Mouse (Mus musculus): ENCODE measurements around the gene Scai. TPM values are rescaled to one million over a fixed set of nuclear protein-coding genes. Genes with fewer than 3 reads are reported as not detected.
"Not testable (repeated sequence)": the region's sequence is repeated elsewhere in the genome, so short reads cannot be mapped to it uniquely, and the experiment has no call there.

Gene Scai
- total RNA-seq, 2 experiments from 2014 or later: 9.5 to 14.4 TPM

GRCm38 (mm10) chr2:39140586-39141455 is 49.7 kb downstream of the Scai start:
- peak; percentile 51 for DNase-seq

DNA sequence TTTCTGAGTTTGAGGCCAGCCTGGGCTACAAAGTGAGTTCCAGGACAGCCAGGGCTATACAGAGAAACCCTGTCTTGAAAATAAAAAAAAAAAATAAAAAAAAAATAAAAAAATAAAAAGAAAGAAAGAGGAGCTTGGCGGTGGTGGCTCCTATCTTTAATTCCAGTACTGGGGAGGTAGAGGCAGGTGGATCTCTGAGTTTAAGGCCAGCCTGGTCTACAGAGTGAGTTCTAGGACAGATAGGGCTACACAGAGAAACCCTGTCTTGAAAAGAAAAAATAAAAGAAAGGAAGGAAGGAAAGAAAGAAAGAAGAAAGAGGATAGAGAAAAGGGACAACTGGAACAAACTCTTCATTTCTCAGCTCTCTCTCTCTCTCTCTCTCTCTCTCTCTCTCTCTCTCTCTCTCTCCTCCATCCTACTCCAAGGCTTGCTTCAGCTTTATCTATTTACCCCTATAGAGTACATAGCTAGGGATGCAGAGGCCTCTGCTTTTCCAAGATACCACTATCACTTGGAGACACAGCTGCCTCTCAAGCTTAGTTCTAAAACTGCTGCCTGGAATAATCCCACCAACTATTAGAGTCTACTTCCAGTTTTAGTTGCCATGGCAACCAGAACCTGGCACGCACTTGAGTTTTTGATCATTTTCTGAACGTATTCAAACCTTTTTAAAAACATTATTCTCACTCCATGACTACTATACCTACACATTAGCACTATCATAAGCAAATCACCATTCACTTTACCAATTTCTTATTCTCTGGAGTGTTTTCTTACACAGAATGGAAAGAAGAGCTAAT is 60.8 kb downstream of the Scai start:
- DNase-seq: no peak

GRCm38 (mm10) chr2:39124167-39124566 is 66.4 kb downstream of the Scai start:
- DNase-seq: no peak

GRCm38 (mm10) chr2:39121137-39121536 is 69.4 kb downstream of the Scai start:
- DNase-seq: no peak

GRCm38 (mm10) chr2:39116583-39116982 is 74.0 kb downstream of the Scai start:
- no peak for DNase-seq

GRCm38 (mm10) chr2:39114093-39114492 is 76.4 kb downstream of the Scai start:
- no peak for DNase-seq

GRCm38 (mm10) chr2:39110514-39110913 is 80.0 kb downstream of the Scai start:
- no peak for DNase-seq

DNA sequence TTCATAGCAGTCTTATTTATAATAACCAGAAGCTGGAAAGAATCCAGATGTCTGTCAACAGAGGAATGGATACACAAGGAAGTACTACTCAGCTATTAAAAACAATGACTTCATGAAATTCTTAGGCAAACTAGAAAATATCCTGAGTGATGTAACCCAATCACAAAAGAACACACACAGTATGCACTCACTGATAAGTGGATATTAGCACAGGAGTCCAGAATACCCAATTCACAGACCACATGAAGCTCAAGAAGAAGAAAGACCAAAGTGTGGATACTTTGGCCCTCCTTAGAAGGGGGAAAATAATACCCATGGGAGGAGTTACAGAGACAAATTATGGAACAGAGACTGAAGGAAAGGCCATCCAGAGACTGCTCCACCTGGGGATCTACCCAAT is 80.8 kb downstream of the Scai start:
- DNase-seq: not testable (repeated sequence)

- not testable (repeated sequence) for DNase-seq
Observed at GRCm38 (mm10) chr2:39099951-39100350, 90.6 kb downstream of the Scai start.

- peak; percentile 4 for DNase-seq
Observed at GRCm38 (mm10) chr2:39097993-39098392, 92.5 kb downstream of the Scai start.

DNA sequence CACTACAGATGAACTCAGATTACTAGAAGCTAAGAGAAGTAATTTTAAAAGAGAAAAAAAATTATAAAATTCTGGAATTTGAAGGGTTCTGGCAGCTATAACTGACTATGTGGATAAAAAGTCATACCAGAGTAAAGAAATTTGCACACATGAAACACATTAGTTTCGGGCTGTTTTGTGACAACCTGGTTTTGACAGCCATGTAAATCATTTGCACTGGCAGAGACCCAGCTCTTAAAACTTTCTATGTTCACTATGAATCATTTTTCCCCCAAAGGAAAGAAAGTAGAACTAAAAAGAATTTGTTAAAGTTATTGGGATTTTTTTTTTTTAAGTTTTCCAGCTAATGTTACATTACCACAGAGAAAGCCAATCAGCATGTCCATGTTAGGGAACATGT is 98.6 kb downstream of the Scai start:
- peak; percentile 11 for DNase-seq

DNA sequence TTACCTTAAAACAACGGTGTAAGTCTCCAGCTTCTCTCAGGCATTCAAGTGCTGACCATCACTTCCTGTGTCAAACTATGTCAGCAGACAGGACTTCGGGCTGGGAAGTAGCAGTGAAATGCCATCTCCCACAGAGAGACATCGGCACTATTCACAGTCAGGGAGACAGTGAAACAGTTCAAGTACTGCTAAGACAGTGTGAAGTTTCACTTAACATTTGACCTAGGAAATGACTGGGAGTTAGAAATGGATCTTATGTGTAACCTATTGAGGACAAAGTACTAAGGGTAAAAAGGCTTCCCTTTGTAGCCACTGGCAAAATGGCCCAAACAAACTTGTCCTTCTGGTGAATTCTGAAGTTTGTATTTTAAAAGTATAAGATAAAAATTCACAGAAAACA is 107.8 kb downstream of the Scai start:
- no peak for DNase-seq

DNA sequence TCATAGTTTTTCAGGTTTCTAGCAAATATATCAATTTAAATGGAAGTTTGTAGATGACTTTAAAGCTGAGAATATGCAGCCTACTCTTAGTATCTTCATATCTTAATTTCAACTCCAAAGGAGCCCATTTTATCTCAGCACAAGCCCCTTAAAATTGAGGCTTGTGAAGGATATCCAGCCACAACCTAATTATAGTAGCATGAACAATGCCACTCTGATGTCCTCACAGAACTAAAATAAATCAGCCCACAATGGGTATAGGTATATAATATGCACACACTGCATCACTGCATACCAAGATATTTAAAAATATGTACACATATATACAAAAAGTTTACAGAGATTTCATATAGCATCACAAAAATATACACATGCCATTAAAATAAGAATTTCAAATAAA is 119.9 kb downstream of the Scai start:
- DNase-seq: no peak

- no peak for DNase-seq
Observed at GRCm38 (mm10) chr2:39069096-39069495, 121.4 kb downstream of the Scai start.

DNA sequence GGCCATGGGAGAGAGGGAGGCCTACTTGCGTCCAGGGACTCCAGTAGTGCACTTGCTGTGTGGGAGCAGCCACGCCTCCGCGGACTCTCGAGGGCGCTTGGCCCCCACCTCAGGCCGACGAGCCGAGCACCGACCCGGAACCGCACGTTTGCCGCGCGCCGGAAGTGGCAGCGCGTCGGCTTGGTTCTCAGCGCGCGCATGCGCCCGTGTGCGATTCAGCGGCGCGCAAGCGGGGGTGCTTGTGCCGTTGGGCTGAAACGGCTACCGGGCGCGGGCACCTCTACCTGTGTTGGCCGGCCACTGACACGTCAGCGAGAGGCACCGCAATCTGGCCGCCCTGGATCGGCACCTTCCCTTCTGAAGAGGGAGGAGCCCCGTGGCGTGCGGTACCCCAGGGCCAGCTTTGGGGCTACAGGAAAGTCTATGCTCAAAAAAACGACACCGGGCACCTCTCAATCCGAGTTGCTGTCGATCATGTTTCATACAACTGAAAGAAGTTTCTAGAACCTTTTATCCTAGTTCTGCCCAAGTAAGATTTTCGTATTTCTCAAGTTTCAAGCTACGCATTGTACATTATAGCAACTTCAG is 125.0 kb downstream of the Scai start, which contains the start of gene Golga1:
Gene Golga1 (minus strand): TSS at position 142 of the 588 bp plus-strand sequence.
- DNase-seq: peak; percentile 94

GRCm38 (mm10) chr2:39064687-39065399 is 125.7 kb downstream of the Scai start:
- no peak for DNase-seq

DNA sequence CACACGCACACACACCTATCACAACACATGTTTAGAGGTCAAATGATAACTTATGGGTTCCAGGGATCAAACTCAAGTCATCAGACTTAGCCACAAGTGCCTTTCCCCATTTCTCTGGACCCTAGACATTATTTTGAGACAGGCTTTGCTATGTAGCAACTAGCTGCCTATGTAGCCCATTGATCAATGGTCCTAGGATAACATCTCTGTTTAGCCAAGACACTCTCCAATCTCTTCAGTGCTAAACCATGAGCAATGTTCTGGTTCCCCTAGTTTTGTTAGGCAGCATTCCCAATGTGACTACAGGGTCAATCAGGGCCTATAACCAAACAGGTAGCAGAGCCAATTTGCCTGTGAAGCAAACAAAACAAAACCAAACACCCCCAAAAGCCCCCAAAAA is 142.0 kb downstream of the Scai start:
- no peak for DNase-seq

DNA sequence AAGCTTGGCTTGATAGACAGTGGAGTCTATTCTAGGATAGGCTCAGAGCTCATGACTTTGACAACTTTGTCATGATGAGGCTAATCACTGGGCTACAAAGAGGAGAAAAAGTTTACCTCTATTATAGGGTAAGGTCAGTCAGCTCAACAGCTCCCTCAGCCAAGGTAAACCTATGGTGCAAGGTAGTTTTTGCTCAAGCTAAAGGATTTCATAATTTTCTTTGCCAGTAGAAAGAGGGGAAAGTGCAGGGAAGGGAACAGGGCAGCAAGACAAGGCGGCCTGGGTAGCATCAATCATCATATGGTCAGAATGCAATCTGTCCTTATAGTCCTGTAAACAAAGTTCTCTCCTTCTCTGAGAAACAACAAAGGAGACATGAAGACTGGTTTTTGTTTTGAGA is 150.3 kb downstream of the Scai start:
- no peak for DNase-seq

DNA sequence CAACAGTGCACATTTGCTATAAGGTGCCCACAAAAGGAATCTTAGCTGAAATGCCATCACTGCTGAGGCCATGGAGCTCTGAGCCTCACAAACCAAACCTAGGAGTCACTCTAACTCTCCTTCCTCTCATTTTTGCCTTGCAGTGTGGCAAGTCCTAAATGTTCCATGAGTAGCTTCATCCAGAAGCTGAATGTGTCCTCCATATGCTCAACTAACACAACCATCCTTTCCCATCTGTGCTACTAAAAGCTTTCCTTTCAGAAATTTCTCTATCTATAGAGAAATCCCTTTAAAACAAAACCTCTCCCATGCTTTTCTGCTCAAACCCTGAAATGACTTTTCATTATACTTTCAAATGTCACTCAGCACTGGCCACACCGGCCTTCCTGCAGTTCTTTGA is 158.9 kb downstream of the Scai start:
- no peak for DNase-seq

- DNase-seq: no peak
Observed at GRCm38 (mm10) chr2:39020004-39020403, 170.5 kb downstream of the Scai start.

GRCm38 (mm10) chr2:39016581-39016980 is 174.0 kb downstream of the Scai start:
- DNase-seq: no peak
